Mouse (Mus musculus) CH12.LX (cell line): ENCODE data around the gene Ptov1. TPM values are rescaled to one million over a fixed set of nuclear protein-coding genes. Genes with fewer than 3 reads are reported as not detected.
"Not testable (repeated sequence)": the region's sequence is repeated elsewhere in the genome, so short reads cannot be mapped to it uniquely, and the experiment has no call there.

ENCODE experiments used
- DNase-seq: peaks from one replicate; pipeline ENCODE4 v3.0.0-alpha.2; 2013; ENCODE audit errors: extremely low read depth
- H3K27ac ChIP-seq: 2 replicates; pipeline ENCODE4 v1.5.1; 2012; ENCODE audit warnings: low read depth, mild to moderate bottlenecking, control low read depth, moderate library complexity; ENCODE audit not compliant: insufficient read depth
- H3K27me3 ChIP-seq: replicated peaks from 2 replicates; pipeline ENCODE3; 2012; ENCODE audit warnings: inconsistent platforms
- H3K36me3 ChIP-seq, 2 experiments: replicated peaks in 1 of 2; 2 replicates each; pipeline versions ENCODE3 to v1.6.1; 2012; ENCODE audit warnings: inconsistent platforms in 1 of 2, low read length in 1 of 2, mild to moderate bottlenecking in 1 of 2, mixed read lengths in 1 of 2, moderate library complexity in 1 of 2; ENCODE audit not compliant: control insufficient read depth in 1 of 2, insufficient read depth in 1 of 2
- H3K4me1 ChIP-seq, 2 experiments: 2 replicates each; pipeline ENCODE4 v1.6.1; 2012; ENCODE audit warnings: inconsistent platforms in 1 of 2, moderate library complexity in 1 of 2; ENCODE audit not compliant: insufficient read depth in 2 of 2, control insufficient read depth in 1 of 2
- H3K4me2 ChIP-seq: 2 replicates; pipeline ENCODE4 v1.6.1; 2012; ENCODE audit warnings: low read depth, mild to moderate bottlenecking, control low read depth; ENCODE audit not compliant: poor library complexity, insufficient read depth, severe bottlenecking
- H3K4me3 ChIP-seq, 3 experiments: fragments of 150-350 bp in 1 of 3; sonication (generic) in 1 of 3; replicated peaks in 1 of 3; 2 replicates each; pipeline versions ENCODE3 to v1.5.1; 2011 to 2012; ENCODE audit warnings: low read depth in 2 of 3, low read length in 2 of 3, mild to moderate bottlenecking in 2 of 3, moderate library complexity in 2 of 3, control low read depth in 1 of 3, improper control_type of control experiment in 1 of 3, inconsistent platforms in 1 of 3, mixed read lengths in 1 of 3; ENCODE audit not compliant: poor library complexity in 1 of 3
- H3K79me2 ChIP-seq: replicated peaks from 2 replicates; pipeline ENCODE4 v1.6.1; 2012; ENCODE audit warnings: mild to moderate bottlenecking, moderate library complexity; ENCODE audit not compliant: control insufficient read depth, poor library complexity, insufficient read depth, severe bottlenecking; ENCODE audit errors: extremely low read depth
- H3K9ac ChIP-seq: 2 replicates; pipeline ENCODE4 v1.6.1; 2012; ENCODE audit warnings: low read depth, mild to moderate bottlenecking, control low read depth, moderate library complexity; ENCODE audit not compliant: insufficient read depth
- H3K9me3 ChIP-seq: replicated peaks from 2 replicates; pipeline ENCODE3; 2012; ENCODE audit warnings: low read length, inconsistent platforms, mixed read lengths
- CHD1 ChIP-seq: IDR thresholded peaks from 2 replicates; pipeline ENCODE4 v1.6.1; 2012; ENCODE audit warnings: low read depth, low read length, improper control_type of control experiment, inconsistent platforms
- CTCF ChIP-seq, 2 experiments: IDR thresholded peaks in 1 of 2; conservative IDR thresholded peaks in 1 of 2; 2 replicates each; pipeline ENCODE4 v1.5.1; 2011 to 2012; ENCODE audit warnings: low read depth in 2 of 2, low read length in 2 of 2, improper control_type of control experiment in 1 of 2, inconsistent platforms in 1 of 2, mild to moderate bottlenecking in 1 of 2, moderate library complexity in 1 of 2
- E2F4 ChIP-seq: IDR thresholded peaks from 2 replicates; pipeline ENCODE4 v1.6.1; 2011; ENCODE audit warnings: low read depth, low read length, improper control_type of control experiment; ENCODE audit not compliant: insufficient replicate concordance
- ETS1 ChIP-seq: conservative IDR thresholded peaks from 2 replicates; pipeline ENCODE4 v1.6.1; 2012; ENCODE audit warnings: low read depth, mild to moderate bottlenecking, inconsistent platforms, low read length, improper control_type of control experiment, moderate library complexity
- GABPA ChIP-seq: IDR thresholded peaks from 2 replicates; pipeline ENCODE4 v1.6.1; 2012; ENCODE audit warnings: low read depth, low read length, improper control_type of control experiment, inconsistent platforms; ENCODE audit not compliant: insufficient replicate concordance
- IRF4 ChIP-seq: IDR thresholded peaks from 2 replicates; pipeline ENCODE4 v1.6.1; 2014; ENCODE audit warnings: low read depth, mild to moderate bottlenecking, inconsistent platforms, low read length, improper control_type of control experiment
- MAFK ChIP-seq: IDR thresholded peaks from 2 replicates; pipeline ENCODE4 v1.6.1; 2011; ENCODE audit warnings: low read length, improper control_type of control experiment; ENCODE audit not compliant: insufficient replicate concordance
- MAZ ChIP-seq: IDR thresholded peaks from 2 replicates; pipeline ENCODE4 v1.6.1; 2012; ENCODE audit warnings: low read depth, mild to moderate bottlenecking, inconsistent platforms, low read length, improper control_type of control experiment, moderate library complexity
- MEF2A ChIP-seq: IDR thresholded peaks from 2 replicates; pipeline ENCODE4 v1.6.1; 2014; ENCODE audit warnings: low read depth, mild to moderate bottlenecking, inconsistent platforms, low read length, improper control_type of control experiment, borderline replicate concordance
- MXI1 ChIP-seq: IDR thresholded peaks from 2 replicates; pipeline ENCODE4 v1.6.1; 2011; ENCODE audit warnings: mild to moderate bottlenecking, low read depth, low read length, improper control_type of control experiment
- MYC ChIP-seq: IDR thresholded peaks from 2 replicates; pipeline ENCODE4 v1.6.1; 2011; ENCODE audit warnings: low read depth, mild to moderate bottlenecking, improper control_type of control experiment, low read length
- POLR2A ChIP-seq: IDR thresholded peaks from 2 replicates; pipeline ENCODE4 v1.6.1; 2011; ENCODE audit warnings: low read depth, mild to moderate bottlenecking, improper control_type of control experiment, low read length
- RCOR1 ChIP-seq: conservative IDR thresholded peaks from 2 replicates; pipeline ENCODE4 v1.6.1; 2012; ENCODE audit warnings: low read depth, mild to moderate bottlenecking, inconsistent platforms, low read length, improper control_type of control experiment
- ZC3H11A ChIP-seq: IDR thresholded peaks from 2 replicates; pipeline ENCODE4 v1.6.1; 2012; ENCODE audit warnings: low read depth, mild to moderate bottlenecking, inconsistent platforms, low read length, improper control_type of control experiment
- ZKSCAN1 ChIP-seq: IDR thresholded peaks from 2 replicates; pipeline ENCODE4 v1.6.1; 2012; ENCODE audit warnings: low read depth, inconsistent platforms, low read length, improper control_type of control experiment, borderline replicate concordance
- dilution Hi-C: fragments of 300-500 bp; cut with MboI; formaldehyde crosslinking; loops from 2 replicates; pipeline ENCODE4 v1.14.3; 2020; ENCODE audit warnings: low sequenced_read_pairs; ENCODE audit not compliant: extremely low pct_unique_long_range_greater_than_20kb, extremely low pct_ligation_motif_present
- in situ Hi-C: fragments of 300-500 bp; cut with MboI; formaldehyde crosslinking; loops from 3 replicates; pipeline ENCODE4 v1.14.3; 2019; ENCODE audit warnings: low sequenced_read_pairs, low pct_ligation_motif_present, low pct_unique_long_range_greater_than_20kb, mixed read lengths
- polyA plus RNA-seq: library from polyadenylated mRNA; unstranded; fragments of >175 nt; gene quantifications from 2 replicates; pipeline ENCODE4 v1.2.1, GENCODE M21; 2012; ENCODE audit warnings: low read depth; ENCODE audit not compliant: insufficient read length
- total RNA-seq, 2 experiments: library from RNA; depleted of rRNA; stranded (reverse); fragments of 300-350 nt in 1 of 2; fragments of >200 nt in 1 of 2; gene quantifications; 2 replicates each; pipeline ENCODE4 v1.2.3; 2012 to 2014

The Ptov1 gene
- total and polyA plus RNA-seq, 3 experiments: 5.7 to 21.0 (median 16.8) TPM

DNA sequence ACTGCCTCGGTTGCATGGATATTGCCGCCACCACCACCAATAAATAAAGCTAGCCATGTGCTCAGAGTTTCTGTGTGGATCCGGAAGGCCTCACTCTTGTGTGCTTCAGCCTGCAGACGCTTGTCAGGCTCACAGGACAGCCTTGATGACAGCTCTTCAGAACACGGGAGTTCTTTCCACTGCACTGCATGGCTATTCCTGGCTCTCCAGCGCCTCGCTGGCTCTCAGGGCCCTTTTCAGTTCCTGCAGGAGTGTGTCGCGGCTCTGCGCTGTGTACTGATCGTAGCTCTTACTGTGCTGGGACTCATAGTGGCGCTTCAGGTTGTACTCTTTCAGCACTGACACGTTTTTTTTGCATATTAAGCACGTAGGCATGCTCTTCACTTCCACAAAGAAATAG, 8.2 kb upstream of the Ptov1 start:
- in situ Hi-C loops (no loop called here), dilution Hi-C loops (no loop called here)
- Histone ChIP-seq H3K4me1 (peaks cover 0 to 12% of the 10 kb centered on the region in 2 experiments; a peak in 2 of 4 replicates), H3K27ac (no peak overlapping the region), H3K4me2 (no peak overlapping the region), H3K27me3 (peaks cover 4% of the 10 kb centered on the region), H3K36me3 (peaks cover 57 to 72% of the 10 kb centered on the region in 2 experiments), H3K4me3 (no peak overlapping the region), H3K9ac (no peak overlapping the region), H3K79me2 (no peaks in the 10 kb centered on the region), H3K9me3 (no peaks in the 10 kb centered on the region)
- no peak for DNase-seq
- TF ChIP-seq MEF2A (no peak), CTCF (conservative IDR thresholded peaks at IDR 0.05 in 1 of 2, IDR thresholded peaks at IDR 0.05 in 1 of 2; ENCODE audit: low read depth in 2 of 2, low read length in 2 of 2) (no peak), E2F4 (no peak), MXI1 (no peak)

GRCm38 (mm10) chr7:44871774-44872173, 2.2 kb upstream of the Ptov1 start:
- DNase-seq, H3K79me2 ChIP-seq, dilution Hi-C loops, in situ Hi-C loops, H3K9ac ChIP-seq, H3K4me2 ChIP-seq, H3K4me3 ChIP-seq, H3K27ac ChIP-seq, H3K9me3 ChIP-seq: not testable (repeated sequence)
- TF ChIP-seq CTCF (conservative IDR thresholded peaks at IDR 0.05 in 1 of 2, IDR thresholded peaks at IDR 0.05 in 1 of 2; ENCODE audit: low read depth in 2 of 2, low read length in 2 of 2): peak in 1 of 2 experiments; percentile 14; a peak in 1 of 4 replicates
- peaks cover 7 to 18% of the 10 kb centered on the region in 2 experiments; a peak in 3 of 4 replicates for H3K4me1 ChIP-seq
- peaks cover 28% of the 10 kb centered on the region for H3K27me3 ChIP-seq
- H3K36me3 ChIP-seq: peaks cover 0 to 13% of the 10 kb centered on the region in 2 experiments

GRCm38 (mm10) chr7:44871181-44871580, 1.6 kb upstream of the Ptov1 start:
- no peak overlapping the region for H3K4me3 ChIP-seq
- H3K4me1 ChIP-seq: peaks cover 13 to 23% of the 10 kb centered on the region in 2 experiments
- no peak overlapping the region for H3K9ac ChIP-seq
- peaks cover 0 to 12% of the 10 kb centered on the region in 2 experiments for H3K36me3 ChIP-seq
- H3K27ac ChIP-seq: no peak overlapping the region
- H3K9me3 ChIP-seq: no peaks in the 10 kb centered on the region
- no peak for DNase-seq
- H3K27me3 ChIP-seq: peaks cover 28% of the 10 kb centered on the region
- TF ChIP-seq IRF4: no peak
- no peak for TF ChIP-seq RCOR1
- TF ChIP-seq ZKSCAN1: no peak
- no peak for TF ChIP-seq MXI1
- no peak for TF ChIP-seq MYC
- no peak for TF ChIP-seq ZC3H11A
- no peak for TF ChIP-seq POLR2A
- no peak for TF ChIP-seq CHD1
- no peak for TF ChIP-seq MEF2A
- TF ChIP-seq GABPA: no peak
- TF ChIP-seq ETS1: no peak
- TF ChIP-seq MAFK: no peak
- no peak for TF ChIP-seq MAZ
- H3K79me2 ChIP-seq: no peaks in the 10 kb centered on the region
- H3K4me2 ChIP-seq: no peak overlapping the region
- in situ Hi-C loops (no loop called here), dilution Hi-C loops (no loop called here)
